Mouse (Mus musculus): ENCODE measurements around the gene Rhox10. TPM values are rescaled to one million over a fixed set of nuclear protein-coding genes. Genes with fewer than 3 reads are reported as not detected.

Rhox10 gene
- not detected for total RNA-seq (2023)

GRCm38 (mm10) chrX:38066175-38066574 lies at the start of gene Rhox10:
Gene Rhox10, plus strand, starts transcription at chrX:38066475.

GRCm38 (mm10) chrX:38018597-38018996 lies 47.7 kb upstream of the Rhox10 start, which contains the start of gene Btg1-ps1:
Gene Btg1-ps1, minus strand, starts transcription at chrX:38018815.

GRCm38 (mm10) chrX:38043014-38043413 lies 23.3 kb upstream of the Rhox10 start, which contains the start of gene Btg1-ps2:
Gene Btg1-ps2, minus strand, starts transcription at chrX:38043114.

GRCm38 (mm10) chrX:38085041-38085440 lies 18.8 kb downstream of the Rhox10 start, which contains the start of gene Rhox11:
Gene Rhox11, minus strand, starts transcription at chrX:38085141.

DNA sequence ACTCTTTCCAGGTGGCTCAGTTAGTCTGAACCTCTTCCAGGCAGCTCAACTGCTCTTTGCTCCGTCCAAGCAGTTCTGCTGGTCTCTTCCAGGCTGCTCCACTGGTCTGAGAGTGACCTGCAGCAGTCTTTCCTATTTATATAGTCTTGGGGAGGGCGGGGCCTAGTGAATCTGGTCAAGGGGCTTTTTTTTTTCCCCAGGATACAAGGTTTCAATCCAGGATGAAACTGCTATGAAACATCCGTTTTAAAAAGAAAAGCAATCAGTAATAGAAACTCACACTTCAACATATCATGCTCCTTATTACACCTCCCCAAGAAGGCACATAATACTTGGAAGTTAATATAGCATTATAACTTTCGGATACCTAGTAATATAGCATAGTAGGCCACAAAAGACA lies 44.5 kb downstream of the Rhox10 start, which contains the start of gene Rhox12:
TSS of gene Rhox12 (minus strand) at position 101 of the 400 bp plus-strand sequence.

GRCm38 (mm10) chrX:38120982-38121381 lies 54.7 kb downstream of the Rhox10 start, which contains the start of gene Rhox13:
Gene Rhox13, plus strand, starts transcription at chrX:38121219.

Other genes starting within 250 kb of the Rhox10 start
- not detected for gene Rhox6, start 239.6 kb upstream of the Rhox10 start, total RNA-seq (2023)
- gene Rhox7a, start 234.8 kb upstream of the Rhox10 start, total RNA-seq (2023): not detected
- gene Rhox8, start 187.5 kb upstream of the Rhox10 start, total RNA-seq (2023): not detected
- not detected for gene Rhox7b, start 169.2 kb upstream of the Rhox10 start, total RNA-seq (2023)
- gene Rhox9, start 164.7 kb upstream of the Rhox10 start, total RNA-seq (2023): not detected
- gene Btg1-ps1, start 47.7 kb upstream of the Rhox10 start, total RNA-seq (2023): not detected
- gene Btg1-ps2, start 23.4 kb upstream of the Rhox10 start, total RNA-seq (2023): not detected
- gene Rhox11, start 18.7 kb downstream of the Rhox10 start, total RNA-seq (2023): not detected
- not detected for gene Rhox12, start 44.4 kb downstream of the Rhox10 start, total RNA-seq (2023)
- gene Rhox13, start 54.7 kb downstream of the Rhox10 start, total RNA-seq (2023): not detected
- 10 to 100 TPM; 34.8 to 39.0 TPM for gene Zbtb33, start 123.3 kb downstream of the Rhox10 start, total RNA-seq (2023)
- gene Tmem255a, start 186.0 kb downstream of the Rhox10 start, total RNA-seq (2023): under 1 TPM; 0.27 to 0.32 TPM
- not detected for gene Atp1b4, start 249.7 kb downstream of the Rhox10 start, total RNA-seq (2023)